Mouse (Mus musculus) lung, adult 2 months (tissue): ENCODE results near the gene Lrrc40.

ENCODE experiments used
- CTCF ChIP-seq: fragments of 200-500 bp; IDR thresholded peaks from 2 replicates; pipeline ENCODE4 v1.5.1; 2011; ENCODE audit warnings: mild to moderate bottlenecking, low read length, control low read depth; ENCODE audit not compliant: insufficient read depth
- POLR2A ChIP-seq: fragments of 200-500 bp; IDR thresholded peaks from 2 replicates; pipeline ENCODE4 v1.6.1; 2011; ENCODE audit warnings: low read depth, mild to moderate bottlenecking, control low read depth, low read length, borderline replicate concordance; ENCODE audit errors: extremely low read depth

GRCm38 (mm10) chr3:157993322-157993721 lies 43.1 kb upstream of the Lrrc40 start:
- TF ChIP-seq POLR2A = no peak
- no peak for TF ChIP-seq CTCF
